Comparison of ENCODE assay signal across 1 mouse cellular context in the genomic region with DNA sequence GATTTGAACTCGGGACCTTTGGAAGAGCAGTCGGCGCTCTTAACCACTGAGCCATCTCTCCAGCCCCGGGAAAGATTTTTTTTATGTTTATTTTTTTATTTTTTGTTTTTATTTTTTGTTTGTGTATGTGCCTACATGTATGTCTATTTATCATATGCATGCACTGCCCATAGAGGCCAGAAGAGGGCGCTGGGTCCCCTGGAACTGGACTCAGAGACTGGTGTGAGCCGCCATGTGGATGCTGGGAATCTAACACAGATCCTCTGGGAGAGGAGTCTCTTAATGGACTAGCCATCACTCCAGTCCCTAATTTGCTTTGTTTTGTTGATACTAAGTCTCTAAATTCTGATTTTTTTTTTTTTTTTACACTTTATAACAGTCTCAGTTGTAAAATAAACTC.
TF ChIP-seq lines count a peak whose summit lies in the region.

No protein-coding gene starts in this region.

TF ChIP-seq in CH12.LX, 34 proteins besides CTCF, POLR2A, EP300 and RAD21 (continued from another document):
- TF ChIP-seq MAZ (IDR thresholded peaks at IDR 0.05; ENCODE audit: low read depth, low read length) = no peak
- TF ChIP-seq HCFC1 (IDR thresholded peaks at IDR 0.05; ENCODE audit: low read depth, low read length) = no peak
- no peak for TF ChIP-seq SIN3A (IDR thresholded peaks at IDR 0.05; ENCODE audit: low read length)
- TF ChIP-seq TCF12 (IDR thresholded peaks at IDR 0.05; ENCODE audit: low read depth, low read length) = no peak
- no peak for TF ChIP-seq GABPA (IDR thresholded peaks at IDR 0.05; ENCODE audit: insufficient replicate concordance, low read depth, low read length)
TF ChIP-seq in CH12.LX: peak in this region for 0.
